Mouse (Mus musculus): ENCODE data around the gene Clec9a.

DNA sequence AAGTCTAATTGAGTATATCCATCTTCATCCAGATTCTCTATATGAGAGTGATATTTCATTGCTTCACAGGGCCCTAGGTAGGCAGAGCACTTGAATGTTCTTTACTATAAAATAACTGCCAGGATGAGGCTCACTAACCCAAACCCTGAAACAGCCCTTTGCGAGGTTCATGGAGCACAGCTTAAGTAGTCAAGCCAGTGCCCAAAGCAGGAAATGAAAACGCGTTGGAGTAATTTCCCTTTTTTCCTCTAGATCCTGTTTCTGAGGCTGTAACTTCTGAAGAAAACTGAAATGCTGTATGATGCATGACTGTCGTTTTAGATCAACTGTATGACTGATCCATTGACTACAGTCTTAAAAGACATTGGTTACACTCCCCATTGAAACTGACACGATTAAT lies 64.0 kb downstream of the Clec9a start:
- TF ChIP-seq CTCF (IDR thresholded peaks at IDR 0.05; ENCODE audit: insufficient read depth, low read length), result no peak
- TF ChIP-seq POLR2A (IDR thresholded peaks at IDR 0.05; ENCODE audit: borderline replicate concordance, extremely low read depth, low read depth, low read length), result no peak

Measured in lung, adult 2 months (tissue).